Mouse (Mus musculus): Measurements from ENCODE around the gene Masp2. TPM values are rescaled to one million over a fixed set of nuclear protein-coding genes. Genes with fewer than 3 reads are reported as not detected.
A peak's percentile ranks its signal among the peaks of the same experiment; 100 is the strongest.

Gene Masp2
- polyA plus RNA-seq, 1 experiment from 2014 or later, result 112 TPM

- Histone ChIP-seq H3K27me3 (ENCODE audit: insufficient read depth, low read length) (no peaks in the 10 kb centered on the region), H3K27ac (ENCODE audit: low read depth) (no peak overlapping the region), H3K4me3 (ENCODE audit: low read depth, low read length) (no peak overlapping the region), H3K9ac (replicated peaks) (no peak overlapping the region), H3K4me1 (ENCODE audit: insufficient read depth) (peaks cover 6% of the 10 kb centered on the region), H3K36me3 (replicated peaks; ENCODE audit: insufficient read depth, low read length) (no peaks in the 10 kb centered on the region), H3K4me2 (ENCODE audit: low read depth, low read length) (no peak overlapping the region), H3K9me3 (ENCODE audit: low read length) (no peaks in the 10 kb centered on the region)
- DNase-seq (no peak), ATAC-seq (no peak)
- WGBS (ENCODE audit: insufficient replicate concordance), result 71% methylated on average over 6 of the region's 6 CpGs
- TF ChIP-seq EP300 (IDR thresholded peaks at IDR 0.05; ENCODE audit: low read depth), result no peak
Observed at GRCm38 (mm10) chr4:148644926-148645325, 42.6 kb downstream of the Masp2 start.

GRCm38 (mm10) chr4:148646616-148647015 lies 44.3 kb downstream of the Masp2 start:
- H3K36me3 ChIP-seq (replicated peaks; ENCODE audit: insufficient read depth, low read length), result no peaks in the 10 kb centered on the region
- H3K9me3 ChIP-seq (ENCODE audit: low read length), result no peaks in the 10 kb centered on the region
- H3K27me3 ChIP-seq (ENCODE audit: insufficient read depth, low read length), result no peaks in the 10 kb centered on the region
- H3K4me2 ChIP-seq (ENCODE audit: low read depth, low read length), result no peak overlapping the region
- no peak for TF ChIP-seq EP300 (IDR thresholded peaks at IDR 0.05; ENCODE audit: low read depth)
- no peak for TF ChIP-seq CTCF (IDR thresholded peaks at IDR 0.05; ENCODE audit: low read depth)
- no peak for DNase-seq
- H3K4me3 ChIP-seq (ENCODE audit: low read depth, low read length), result no peak overlapping the region
- H3K27ac ChIP-seq (ENCODE audit: low read depth), result no peak overlapping the region
- H3K4me1 ChIP-seq (ENCODE audit: insufficient read depth), result peaks cover 6% of the 10 kb centered on the region
- WGBS (ENCODE audit: insufficient replicate concordance), result 57% methylated on average over 11 of the region's 11 CpGs
- H3K9ac ChIP-seq (replicated peaks), result no peak overlapping the region
- ATAC-seq, result 0 out of 2 replicates have a peak, but pooled peaks have one; percentile 17

- 41% methylated on average over 3 of the region's 3 CpGs for WGBS (ENCODE audit: insufficient replicate concordance)
- Histone ChIP-seq H3K27me3 (ENCODE audit: insufficient read depth, low read length) (no peaks in the 10 kb centered on the region), H3K36me3 (replicated peaks; ENCODE audit: insufficient read depth, low read length) (no peaks in the 10 kb centered on the region), H3K9ac (replicated peaks) (no peak overlapping the region), H3K27ac (ENCODE audit: low read depth) (no peak overlapping the region), H3K4me3 (ENCODE audit: low read depth, low read length) (no peak overlapping the region), H3K4me2 (ENCODE audit: low read depth, low read length) (no peak overlapping the region), H3K4me1 (ENCODE audit: insufficient read depth) (no peaks in the 10 kb centered on the region), H3K9me3 (ENCODE audit: low read length) (no peaks in the 10 kb centered on the region)
- TF ChIP-seq CTCF (IDR thresholded peaks at IDR 0.05; ENCODE audit: low read depth) (peak; percentile 62), EP300 (IDR thresholded peaks at IDR 0.05; ENCODE audit: low read depth) (no peak)
- DNase-seq (no peak), ATAC-seq (no peak)
Observed at GRCm38 (mm10) chr4:148649309-148649708, 47.0 kb downstream of the Masp2 start.

GRCm38 (mm10) chr4:148651045-148651444 lies 48.7 kb downstream of the Masp2 start:
- Histone ChIP-seq H3K9me3 (ENCODE audit: low read length) (no peaks in the 10 kb centered on the region), H3K4me1 (ENCODE audit: insufficient read depth) (no peaks in the 10 kb centered on the region), H3K4me3 (ENCODE audit: low read depth, low read length) (no peak overlapping the region), H3K27me3 (ENCODE audit: insufficient read depth, low read length) (no peaks in the 10 kb centered on the region), H3K36me3 (replicated peaks; ENCODE audit: insufficient read depth, low read length) (no peaks in the 10 kb centered on the region), H3K9ac (replicated peaks) (no peak overlapping the region), H3K27ac (ENCODE audit: low read depth) (no peak overlapping the region), H3K4me2 (ENCODE audit: low read depth, low read length) (no peak overlapping the region)
- DNase-seq, result no peak
- WGBS (ENCODE audit: insufficient replicate concordance), result 71% methylated on average over 9 of the region's 9 CpGs
- no peak for TF ChIP-seq CTCF (IDR thresholded peaks at IDR 0.05; ENCODE audit: low read depth)
- no peak for TF ChIP-seq EP300 (IDR thresholded peaks at IDR 0.05; ENCODE audit: low read depth)
- no peak for ATAC-seq

GRCm38 (mm10) chr4:148654701-148655398 lies 52.5 kb downstream of the Masp2 start:
- TF ChIP-seq CTCF (IDR thresholded peaks at IDR 0.05; ENCODE audit: low read depth) (peak; percentile 74), EP300 (IDR thresholded peaks at IDR 0.05; ENCODE audit: low read depth) (no peak)
- 84% methylated on average over 18 of the region's 18 CpGs for WGBS (ENCODE audit: insufficient replicate concordance)
- DNase-seq (peak; percentile 67), ATAC-seq (peak; percentile 53; the same call in 1 of the 2 replicates)
- H3K27me3 ChIP-seq (ENCODE audit: insufficient read depth, low read length), result no peaks in the 10 kb centered on the region
- no peaks in the 10 kb centered on the region for H3K9me3 ChIP-seq (ENCODE audit: low read length)
- H3K4me1 ChIP-seq (ENCODE audit: insufficient read depth), result no peaks in the 10 kb centered on the region
- H3K27ac ChIP-seq (ENCODE audit: low read depth), result no peak overlapping the region
- no peak overlapping the region for H3K9ac ChIP-seq (replicated peaks)
- no peak overlapping the region for H3K4me2 ChIP-seq (ENCODE audit: low read depth, low read length)
- no peaks in the 10 kb centered on the region for H3K36me3 ChIP-seq (replicated peaks; ENCODE audit: insufficient read depth, low read length)
- H3K4me3 ChIP-seq (ENCODE audit: low read depth, low read length), result no peak overlapping the region

- no peak overlapping the region for H3K4me2 ChIP-seq (ENCODE audit: low read depth, low read length)
- 36% methylated on average over 15 of the region's 15 CpGs for WGBS (ENCODE audit: insufficient replicate concordance)
- no peak for DNase-seq
Observed at GRCm38 (mm10) chr4:148656691-148657258, 54.4 kb downstream of the Masp2 start.

More at GRCm38 (mm10) chr4:148656691-148657258, 54.4 kb downstream of the Masp2 start:
- no peaks in the 10 kb centered on the region for H3K27me3 ChIP-seq (ENCODE audit: insufficient read depth, low read length)
- H3K27ac ChIP-seq (ENCODE audit: low read depth), result no peak overlapping the region
- no peaks in the 10 kb centered on the region for H3K9me3 ChIP-seq (ENCODE audit: low read length)
- TF ChIP-seq CTCF (IDR thresholded peaks at IDR 0.05; ENCODE audit: low read depth) (no peak), EP300 (IDR thresholded peaks at IDR 0.05; ENCODE audit: low read depth) (no peak)
- ATAC-seq, result no peak
- no peak overlapping the region for H3K4me3 ChIP-seq (ENCODE audit: low read depth, low read length)
- no peaks in the 10 kb centered on the region for H3K36me3 ChIP-seq (replicated peaks; ENCODE audit: insufficient read depth, low read length)
- no peaks in the 10 kb centered on the region for H3K4me1 ChIP-seq (ENCODE audit: insufficient read depth)
- no peak overlapping the region for H3K9ac ChIP-seq (replicated peaks)
